Mouse (Mus musculus): Measurements from ENCODE around the gene Tyw1. TPM values are rescaled to one million over a fixed set of nuclear protein-coding genes. Genes with fewer than 3 reads are reported as not detected.

Tyw1 gene
- polyA plus RNA-seq, 2 experiments, result 15.3 to 25.3 TPM

DNA sequence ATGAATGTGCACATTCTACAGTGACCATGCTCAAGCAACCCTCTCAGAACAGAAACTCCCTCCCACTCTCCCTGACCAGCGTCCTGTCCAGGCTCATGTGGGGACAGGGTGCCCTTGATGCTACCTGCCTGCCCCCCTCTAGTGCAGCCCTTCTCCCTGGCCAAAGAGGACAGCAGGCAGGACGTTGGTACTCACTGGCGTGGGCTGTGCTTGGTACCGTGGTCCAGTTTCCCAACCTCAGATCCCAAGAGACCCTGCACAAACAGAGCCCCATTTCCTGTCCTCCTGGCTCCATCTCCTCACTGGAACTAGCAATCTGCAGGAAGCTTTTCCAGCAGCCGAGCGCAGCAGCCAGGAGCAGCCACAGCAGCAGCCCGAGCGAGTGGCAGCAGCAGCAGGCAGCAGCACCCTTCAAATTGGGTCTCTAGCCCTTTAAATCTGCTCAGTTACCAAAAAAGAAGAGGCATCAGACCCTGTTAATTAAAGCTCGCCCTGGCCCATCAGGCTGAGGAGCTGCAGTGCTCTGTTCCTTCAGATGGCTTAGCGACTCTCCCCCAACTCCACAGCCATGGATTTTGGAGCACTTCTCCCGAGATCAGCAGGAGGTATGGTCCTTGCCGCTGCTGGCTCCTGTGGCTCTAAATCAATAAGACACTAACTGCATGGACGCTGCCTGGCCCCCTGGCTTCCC is 128.9 kb downstream of the Tyw1 start, which contains the start of gene A330070K13Rik:
Gene A330070K13Rik (minus strand): TSS at position 410 of the 691 bp plus-strand sequence.
- Histone ChIP-seq H3K4me2 (replicated peaks; ENCODE audit: low read depth, low read length, severe bottlenecking) (peak within 1 kb of the TSS; percentile 39), H3K36me3 (ENCODE audit: control insufficient read depth, insufficient read depth, low read length) (no peaks in the 10 kb centered on the region), H3K9ac (ENCODE audit: low read depth, low read length, severe bottlenecking) (no peak within 1 kb of the TSS), H3K4me1 (ENCODE audit: control insufficient read depth, insufficient read depth, low read length) (no peaks in the 10 kb centered on the region; the same call in none of the 2 replicates), H3K4me3 (replicated peaks; ENCODE audit: low read length) (peak within 1 kb of the TSS; percentile 14), H3K9me3 (ENCODE audit: control insufficient read depth, low read length) (no peaks in the 10 kb centered on the region), H3K27ac (replicated peaks; ENCODE audit: low read depth, low read length) (no peak within 1 kb of the TSS), H3K27me3 (ENCODE audit: control insufficient read depth, insufficient read depth, low read length) (no peaks in the 10 kb centered on the region)
- ATAC-seq (ENCODE audit: low FRiP score, low read depth) (no peak), DNase-seq (ENCODE audit: low spot score) (no peak)
- TF ChIP-seq POLR2A (IDR thresholded peaks at IDR 0.05; ENCODE audit: borderline replicate concordance, extremely low read depth, insufficient read depth, insufficient read length), result no peak
- 9% methylated on average over 13 of the region's 13 CpGs for WGBS

DNA sequence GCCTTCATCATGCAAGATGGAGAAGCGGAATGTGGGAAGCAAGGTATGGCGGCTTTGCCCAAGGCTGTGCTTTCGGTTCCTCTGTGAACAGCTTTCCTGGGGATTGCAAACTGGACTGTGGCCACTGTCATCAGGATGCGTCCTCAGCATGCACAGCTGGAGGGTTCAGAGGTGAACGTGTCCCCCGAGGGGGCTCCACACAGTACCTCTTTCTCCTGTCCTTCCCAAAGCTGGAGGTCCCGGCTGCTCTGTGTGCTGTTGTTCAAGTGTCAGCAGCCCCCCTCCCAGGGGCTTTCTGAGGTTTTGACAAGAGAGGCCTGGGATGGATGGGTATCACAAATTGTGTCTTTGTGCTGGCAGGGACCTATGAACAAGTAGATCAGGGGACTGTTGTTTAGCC is 131.0 kb downstream of the Tyw1 start:
- Histone ChIP-seq H3K27me3 (ENCODE audit: control insufficient read depth, insufficient read depth, low read length) (no peaks in the 10 kb centered on the region), H3K4me2 (replicated peaks; ENCODE audit: low read depth, low read length, severe bottlenecking) (no peak overlapping the region), H3K9ac (ENCODE audit: low read depth, low read length, severe bottlenecking) (no peak overlapping the region), H3K27ac (replicated peaks; ENCODE audit: low read depth, low read length) (no peak overlapping the region), H3K9me3 (ENCODE audit: control insufficient read depth, low read length) (no peaks in the 10 kb centered on the region), H3K4me1 (ENCODE audit: control insufficient read depth, insufficient read depth, low read length) (no peaks in the 10 kb centered on the region; the same call in none of the 2 replicates), H3K36me3 (ENCODE audit: control insufficient read depth, insufficient read depth, low read length) (no peaks in the 10 kb centered on the region), H3K4me3 (replicated peaks; ENCODE audit: low read length) (no peak overlapping the region)
- no peak for TF ChIP-seq POLR2A (IDR thresholded peaks at IDR 0.05; ENCODE audit: borderline replicate concordance, extremely low read depth, insufficient read depth, insufficient read length)
- ATAC-seq (ENCODE audit: low FRiP score, low read depth) (no peak), DNase-seq (ENCODE audit: low spot score) (no peak)
- 61% methylated on average over 7 of the region's 7 CpGs for whole genome bisulfite sequencing

Other genes with a start within 250 kb of the Tyw1 start
- 21.5 and 24.5 TPM in 2 replicates for gene Asl, start 226.4 kb upstream of the Tyw1 start, polyA plus RNA-seq (2012; rRNA removed)
- 34.5 and 36.5 TPM in 2 replicates for gene Asl, start 226.4 kb upstream of the Tyw1 start, polyA plus RNA-seq (2014; fragmentation: Nextera tagmentation; extraction: Ambion mirVana)
- 16.6 and 24.2 TPM in 2 replicates for gene Crcp, start 226.3 kb upstream of the Tyw1 start, polyA plus RNA-seq (2012; rRNA removed)
- 25.3 and 25.4 TPM in 2 replicates for gene Crcp, start 226.3 kb upstream of the Tyw1 start, polyA plus RNA-seq (2014; fragmentation: Nextera tagmentation; extraction: Ambion mirVana)
- gene Tpst1, start 182.3 kb upstream of the Tyw1 start, polyA plus RNA-seq (2012; rRNA removed), result 59.3 and 68.2 TPM in 2 replicates
- 114 and 117 TPM in 2 replicates for gene Tpst1, start 182.3 kb upstream of the Tyw1 start, polyA plus RNA-seq (2014; fragmentation: Nextera tagmentation; extraction: Ambion mirVana)
- 5.5 and 7.7 TPM in 2 replicates for gene Kctd7, start 110.8 kb upstream of the Tyw1 start, polyA plus RNA-seq (2012; rRNA removed)
- gene Kctd7, start 110.8 kb upstream of the Tyw1 start, polyA plus RNA-seq (2014; fragmentation: Nextera tagmentation; extraction: Ambion mirVana), result 6.1 and 6.2 TPM in 2 replicates
- gene Rabgef1, start 83.8 kb upstream of the Tyw1 start, polyA plus RNA-seq (2012; rRNA removed), result 20.2 and 21.7 TPM in 2 replicates
- gene Rabgef1, start 83.8 kb upstream of the Tyw1 start, polyA plus RNA-seq (2014; fragmentation: Nextera tagmentation; extraction: Ambion mirVana), result 19.4 and 24.2 TPM in 2 replicates
- gene Tmem248, start 38.5 kb upstream of the Tyw1 start, polyA plus RNA-seq (2012; rRNA removed), result 36.1 and 41.1 TPM in 2 replicates
- 42.2 and 49.6 TPM in 2 replicates for gene Tmem248, start 38.5 kb upstream of the Tyw1 start, polyA plus RNA-seq (2014; fragmentation: Nextera tagmentation; extraction: Ambion mirVana)
- gene Sbds, start 89 bp upstream of the Tyw1 start, polyA plus RNA-seq (2012; rRNA removed), result 31.3 and 51.9 TPM in 2 replicates
- gene Sbds, start 89 bp upstream of the Tyw1 start, polyA plus RNA-seq (2014; fragmentation: Nextera tagmentation; extraction: Ambion mirVana), result 48.2 and 50.8 TPM in 2 replicates
- 1.3 and 1.7 TPM in 2 replicates for gene Caln1, start 113.8 kb downstream of the Tyw1 start, polyA plus RNA-seq (2012; rRNA removed)
- gene Caln1, start 113.8 kb downstream of the Tyw1 start, polyA plus RNA-seq (2014; fragmentation: Nextera tagmentation; extraction: Ambion mirVana), result 0.91 and 2.5 TPM in 2 replicates
- gene A330070K13Rik, start 129.0 kb downstream of the Tyw1 start, polyA plus RNA-seq (2012; rRNA removed), result not detected in 2 replicates
- 0.52 TPM in 1 of 2 replicates, not detected in the other for gene A330070K13Rik, start 129.0 kb downstream of the Tyw1 start, polyA plus RNA-seq (2014; fragmentation: Nextera tagmentation; extraction: Ambion mirVana)

Data from limb, embryonic 14.5 days (tissue).